Mouse (Mus musculus): ENCODE results near the gene Tango2. TPM values are rescaled to one million over a fixed set of nuclear protein-coding genes. Genes with fewer than 3 reads are reported as not detected.
A peak's percentile ranks its signal among the peaks of the same experiment; 100 is the strongest.

The Tango2 gene
- 87.0 and 88.7 TPM in 2 replicates for total RNA-seq (2014; fragmentation: Nextera tagmentation)
- 40.7 and 47.9 TPM in 2 replicates for total RNA-seq (2017)
- polyA plus RNA-seq (2012) = 37.3 and 42.8 TPM in 2 replicates

DNA sequence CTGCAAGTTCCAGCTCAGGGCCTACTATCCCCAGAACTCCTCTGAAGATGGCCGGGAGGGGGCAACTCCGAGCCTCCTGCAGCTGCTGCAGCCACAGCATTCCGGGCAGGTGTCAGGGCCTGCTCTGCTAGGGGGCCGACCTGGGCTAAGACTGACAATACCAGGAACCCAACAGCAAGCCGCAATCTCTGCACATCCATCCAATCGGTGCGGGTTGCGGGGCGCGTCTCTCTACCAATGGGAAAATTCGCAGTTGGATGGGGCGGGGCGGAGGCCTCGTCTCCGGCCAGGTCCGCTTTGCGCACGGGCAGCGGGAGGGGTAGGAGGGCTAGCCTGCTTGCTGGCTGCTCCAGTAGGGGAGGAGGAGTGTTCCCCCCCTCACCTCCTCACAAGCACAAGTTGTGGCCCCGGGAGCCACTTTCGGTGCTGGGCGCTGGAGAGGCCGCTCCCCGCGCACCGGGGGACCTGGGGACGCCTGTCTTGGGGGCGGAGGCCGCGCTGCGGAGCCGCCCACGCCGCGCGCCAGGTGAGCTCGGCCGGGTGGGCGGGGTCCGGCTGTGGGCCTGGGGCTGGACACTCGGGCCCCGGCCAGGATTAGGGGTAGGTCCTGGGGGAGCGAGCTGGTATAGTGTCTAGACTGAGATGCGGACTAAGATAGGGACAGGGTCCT is at the start of gene Tango2, which contains the start of gene Arvcf:
Tango2 (minus strand) TSS at position 173 of the 670 bp plus-strand sequence.
Arvcf (plus strand) TSS at position 252 of the 670 bp plus-strand sequence.
- ATAC-seq (ENCODE audit: extremely low read depth, insufficient number of reproducible peaks, low FRiP score, poor library complexity, severe bottlenecking) (no peak), DNase-seq (ENCODE audit: low spot score) (no peak)
- Histone ChIP-seq H3K27me3 (ENCODE audit: insufficient read depth, low read length) (peaks cover 50% of the 10 kb centered on the region), H3K9me3 (replicated peaks) (no peaks in the 10 kb centered on the region), H3K36me3 (replicated peaks) (no peaks in the 10 kb centered on the region), H3K4me1 (ENCODE audit: insufficient read depth, low read depth, low read length) (peaks cover 71% of the 10 kb centered on the region), H3K4me3 (ENCODE audit: low read depth, low read length) (peak within 1 kb of the TSS; percentile 67; the same call in 1 of the 2 replicates)
- TF ChIP-seq TAL1 (conservative IDR thresholded peaks at IDR 0.05; ENCODE audit: low read depth, low read length) = no peak
- no peak for TF ChIP-seq GATA1 (IDR thresholded peaks at IDR 0.05; ENCODE audit: borderline replicate concordance, low read length)
- no peak for TF ChIP-seq POLR2AphosphoS5 (IDR thresholded peaks at IDR 0.05; ENCODE audit: insufficient replicate concordance, low read depth, low read length)
- no peak for TF ChIP-seq CTCF (IDR thresholded peaks at IDR 0.05; ENCODE audit: low read depth, low read length)
- no peak for TF ChIP-seq GATA2 (IDR thresholded peaks at IDR 0.05; ENCODE audit: borderline replicate concordance, low read depth, low read length)

DNA sequence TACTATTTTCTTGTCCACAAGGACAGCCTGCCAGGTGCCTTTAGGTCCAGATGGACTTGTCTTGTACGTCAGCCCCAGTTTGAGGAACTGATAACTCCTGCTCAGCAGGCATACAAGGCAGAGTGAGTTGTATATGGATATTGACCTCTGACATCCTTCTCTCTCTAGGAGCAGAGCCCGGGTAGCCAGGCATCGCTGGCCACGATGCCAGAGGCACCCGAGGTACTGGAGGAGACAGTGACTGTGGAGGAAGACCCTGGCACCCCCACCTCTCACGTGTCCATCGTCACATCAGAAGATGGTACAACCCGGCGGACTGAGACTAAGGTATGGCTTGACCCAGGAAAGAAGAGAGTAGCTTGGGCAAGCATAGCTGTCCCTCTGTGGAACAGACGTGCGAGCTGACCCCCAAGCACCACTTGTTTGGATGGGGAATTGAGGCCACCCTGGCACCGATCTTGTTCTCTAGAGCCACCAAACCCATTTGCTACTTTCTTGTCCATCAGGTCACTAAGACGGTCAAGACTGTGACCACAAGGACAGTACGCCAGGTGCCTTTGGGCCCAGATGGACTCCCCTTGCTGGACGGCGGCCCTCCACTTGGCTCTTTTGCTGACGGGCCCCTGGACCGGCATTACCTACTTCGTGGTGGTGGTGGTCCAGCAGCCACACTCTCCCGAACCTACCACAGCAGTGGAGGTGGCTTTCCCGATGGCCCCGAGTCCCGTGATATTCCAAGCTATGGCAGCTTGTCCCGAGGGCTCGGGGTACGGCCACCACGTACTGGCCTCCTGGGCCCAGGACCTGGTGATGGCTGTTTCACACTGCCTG is 49.1 kb upstream of the Tango2 start:
- DNase-seq (ENCODE audit: low spot score) (no peak), ATAC-seq (ENCODE audit: extremely low read depth, insufficient number of reproducible peaks, low FRiP score, poor library complexity, severe bottlenecking) (no peak)
- Histone ChIP-seq H3K27me3 (ENCODE audit: insufficient read depth, low read length) (no peaks in the 10 kb centered on the region; the same call in 1 of the 2 replicates), H3K9me3 (replicated peaks) (no peaks in the 10 kb centered on the region), H3K4me1 (ENCODE audit: insufficient read depth, low read depth, low read length) (peaks cover 66% of the 10 kb centered on the region), H3K36me3 (replicated peaks) (peaks cover 82% of the 10 kb centered on the region), H3K4me3 (ENCODE audit: low read depth, low read length) (no peak overlapping the region)
- TF ChIP-seq POLR2AphosphoS5 (IDR thresholded peaks at IDR 0.05; ENCODE audit: insufficient replicate concordance, low read depth, low read length) (no peak), GATA1 (IDR thresholded peaks at IDR 0.05; ENCODE audit: borderline replicate concordance, low read length) (no peak), CTCF (IDR thresholded peaks at IDR 0.05; ENCODE audit: low read depth, low read length) (no peak)

- Histone ChIP-seq H3K4me1 (ENCODE audit: insufficient read depth, low read depth, low read length) (peaks cover 74% of the 10 kb centered on the region), H3K27me3 (ENCODE audit: insufficient read depth, low read length) (no peaks in the 10 kb centered on the region; the same call in 1 of the 2 replicates), H3K9me3 (replicated peaks) (no peaks in the 10 kb centered on the region), H3K4me3 (ENCODE audit: low read depth, low read length) (no peak overlapping the region), H3K36me3 (replicated peaks) (peaks cover 74% of the 10 kb centered on the region)
- DNase-seq (ENCODE audit: low spot score) (no peak), ATAC-seq (ENCODE audit: extremely low read depth, insufficient number of reproducible peaks, low FRiP score, poor library complexity, severe bottlenecking) (no peak)
- TF ChIP-seq TAL1 (conservative IDR thresholded peaks at IDR 0.05; ENCODE audit: low read depth, low read length) (no peak), CTCF (IDR thresholded peaks at IDR 0.05; ENCODE audit: low read depth, low read length) (no peak), POLR2AphosphoS5 (IDR thresholded peaks at IDR 0.05; ENCODE audit: insufficient replicate concordance, low read depth, low read length) (no peak), GATA1 (IDR thresholded peaks at IDR 0.05; ENCODE audit: borderline replicate concordance, low read length) (no peak), GATA2 (IDR thresholded peaks at IDR 0.05; ENCODE audit: borderline replicate concordance, low read depth, low read length) (no peak)
These were observed 48.3 kb upstream of the Tango2 start for GRCm38 (mm10) chr16:18396201-18396600.

DNA sequence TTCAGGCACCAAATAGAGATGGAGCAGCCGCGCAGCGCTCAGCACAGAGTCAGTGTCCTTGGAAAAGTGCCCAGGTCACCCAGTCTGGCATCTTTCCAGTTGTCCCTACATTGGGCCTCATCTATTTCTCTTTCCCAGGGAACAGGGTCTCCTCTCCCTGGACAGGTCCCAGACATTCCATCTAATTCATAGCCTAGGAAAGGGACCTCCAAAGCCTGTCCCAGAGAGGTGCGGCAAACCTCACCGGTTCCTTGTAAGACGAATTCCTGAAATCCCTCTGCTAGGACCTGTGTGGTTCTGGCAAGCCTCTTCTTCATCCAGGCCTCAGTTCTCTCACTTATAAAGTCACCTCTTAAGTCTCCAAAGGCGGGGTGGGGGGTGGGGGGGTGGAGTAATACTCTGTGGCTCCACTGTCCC is 47.7 kb upstream of the Tango2 start:
- Histone ChIP-seq H3K9me3 (replicated peaks) (no peaks in the 10 kb centered on the region), H3K27me3 (ENCODE audit: insufficient read depth, low read length) (no peaks in the 10 kb centered on the region; the same call in 1 of the 2 replicates), H3K4me3 (ENCODE audit: low read depth, low read length) (no peak overlapping the region), H3K36me3 (replicated peaks) (peaks cover 68% of the 10 kb centered on the region), H3K4me1 (ENCODE audit: insufficient read depth, low read depth, low read length) (peaks cover 79% of the 10 kb centered on the region)
- TF ChIP-seq TAL1 (conservative IDR thresholded peaks at IDR 0.05; ENCODE audit: low read depth, low read length) (no peak), CTCF (IDR thresholded peaks at IDR 0.05; ENCODE audit: low read depth, low read length) (no peak), GATA1 (IDR thresholded peaks at IDR 0.05; ENCODE audit: borderline replicate concordance, low read length) (no peak), POLR2AphosphoS5 (IDR thresholded peaks at IDR 0.05; ENCODE audit: insufficient replicate concordance, low read depth, low read length) (no peak), GATA2 (IDR thresholded peaks at IDR 0.05; ENCODE audit: borderline replicate concordance, low read depth, low read length) (no peak)
- ATAC-seq (ENCODE audit: extremely low read depth, insufficient number of reproducible peaks, low FRiP score, poor library complexity, severe bottlenecking) = no peak
- no peak for DNase-seq (ENCODE audit: low spot score)

GRCm38 (mm10) chr16:18394777-18395619 is 47.1 kb upstream of the Tango2 start:
- Histone ChIP-seq H3K36me3 (replicated peaks) (peaks cover 62% of the 10 kb centered on the region), H3K4me3 (ENCODE audit: low read depth, low read length) (no peak overlapping the region), H3K27me3 (ENCODE audit: insufficient read depth, low read length) (no peaks in the 10 kb centered on the region), H3K9me3 (replicated peaks) (no peaks in the 10 kb centered on the region), H3K4me1 (ENCODE audit: insufficient read depth, low read depth, low read length) (peaks cover 86% of the 10 kb centered on the region)
- ATAC-seq (ENCODE audit: extremely low read depth, insufficient number of reproducible peaks, low FRiP score, poor library complexity, severe bottlenecking) = no peak
- DNase-seq (ENCODE audit: low spot score) = no peak
- TF ChIP-seq TAL1 (conservative IDR thresholded peaks at IDR 0.05; ENCODE audit: low read depth, low read length) (no peak), POLR2AphosphoS5 (IDR thresholded peaks at IDR 0.05; ENCODE audit: insufficient replicate concordance, low read depth, low read length) (no peak), GATA1 (IDR thresholded peaks at IDR 0.05; ENCODE audit: borderline replicate concordance, low read length) (no peak), GATA2 (IDR thresholded peaks at IDR 0.05; ENCODE audit: borderline replicate concordance, low read depth, low read length) (no peak), CTCF (IDR thresholded peaks at IDR 0.05; ENCODE audit: low read depth, low read length) (no peak)

Measured in G1E (cell line).